ENCODE assay signal across 9 mouse cellular contexts in the genomic region with DNA sequence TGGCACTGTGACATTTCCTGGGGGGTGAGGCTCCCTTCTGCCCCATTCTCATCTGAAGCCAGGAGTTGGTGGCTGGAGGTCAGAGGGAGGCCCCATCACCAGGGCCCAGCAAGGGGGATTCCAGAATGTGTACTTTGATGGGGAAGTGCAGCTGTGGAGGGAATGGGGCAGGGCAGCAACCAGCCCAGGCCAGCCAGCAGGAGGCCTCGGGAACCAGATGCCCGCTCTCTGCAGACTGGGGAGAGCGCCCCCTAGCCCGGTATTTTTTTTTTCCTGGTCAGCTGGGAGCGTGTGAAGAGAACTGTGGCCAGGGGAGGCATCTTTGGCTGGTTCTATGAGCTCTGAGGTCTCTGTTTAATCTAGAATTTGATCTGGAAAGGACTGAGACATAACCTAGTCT. TPM values are rescaled to one million over a fixed set of nuclear protein-coding genes. Genes with fewer than 3 reads are reported as not detected.
DNase-seq lines count a peak whose midpoint lies in the region; TF ChIP-seq lines count a peak whose summit lies in the region.
"Had no signal": no experiment of that assay in that cellular context is flagged by ENCODE, and none has a peak within 500 bp of the region (broad histone marks: within the 10 kb centered on the region; RNA-seq: fewer than 3 reads in every experiment).

No protein-coding gene starts in this region.

- no peaks in the 10 kb centered on the region for H3K36me3 ChIP-seq in testis, adult 2 months (ENCODE audit: control insufficient read depth, insufficient read depth, low read length)
- H3K36me3 ChIP-seq: heart, embryonic 10.5 days had no signal

- H3K4me3 ChIP-seq in testis, adult 2 months (ENCODE audit: control insufficient read depth, low read depth, low read length), result no peak overlapping the region
- H3K4me3 ChIP-seq in bone marrow macrophage, adult 2 months (ENCODE audit: insufficient read depth, low read length), result no peak overlapping the region
- H3K4me3 ChIP-seq: heart, embryonic 10.5 days had no signal

- no peak overlapping the region; the same call in 1 of the 2 replicates for H3K27ac ChIP-seq in testis, adult 2 months (ENCODE audit: control insufficient read depth, insufficient read depth, low read depth, low read length)
- H3K27ac ChIP-seq in bone marrow macrophage, adult 2 months (ENCODE audit: insufficient read depth, low read depth, low read length), result peak overlapping the region; percentile 21
- H3K27ac ChIP-seq: heart, embryonic 10.5 days had no signal

- no peaks in the 10 kb centered on the region; the same call in 1 of the 2 replicates for H3K27me3 ChIP-seq in testis, adult 2 months (ENCODE audit: control insufficient read depth, insufficient read depth, low read length)

- peaks cover 14% of the 10 kb centered on the region for H3K4me1 ChIP-seq in testis, adult 2 months (ENCODE audit: control insufficient read depth, insufficient read depth, low read length)
- H3K4me1 ChIP-seq in bone marrow macrophage, adult 2 months (ENCODE audit: control insufficient read depth, insufficient read depth, low read length), result peaks cover 47% of the 10 kb centered on the region

- TF ChIP-seq CTCF in testis, adult 2 months (IDR thresholded peaks at IDR 0.05; ENCODE audit: control insufficient read depth, insufficient read depth, insufficient replicate concordance, low read depth, low read length), result 0 out of 2 replicates have a peak, but pooled peaks have one; percentile 3
- peak; percentile 75 for TF ChIP-seq CTCF in bone marrow macrophage, adult 2 months (IDR thresholded peaks at IDR 0.05; ENCODE audit: low read depth, low read length)

- DNase-seq in kidney, adult 9 months, result peak; percentile 21
- no peak for DNase-seq in kidney, postnatal 14 days
- DNase-seq in testis, postnatal 14 days (ENCODE audit: low spot score), result no peak
- DNase-seq in retina, postnatal 1 day, result peak; percentile 62
- DNase-seq in cerebellum, postnatal 36 days, result no peak

- TF ChIP-seq POLR2A in testis, adult 2 months (IDR thresholded peaks at IDR 0.05; ENCODE audit: control insufficient read depth, low read depth, low read length), result no peak
- TF ChIP-seq POLR2A in bone marrow macrophage, adult 2 months (IDR thresholded peaks at IDR 0.05; ENCODE audit: borderline replicate concordance, low read depth, low read length), result no peak

RNA-seq across cellular contexts. Expression of gene Wnt6, which starts 4.1 kb away (rescaled TPM):
- polyA plus RNA-seq in testis, adult 2 months (2012; rRNA removed), result 11.2 and 13.4 TPM in 2 replicates
- polyA plus RNA-seq in bone marrow macrophage, adult 2 months (2012; ENCODE audit: insufficient read depth, insufficient read length, missing spikeins), result 0.62 and 1.0 TPM in 2 replicates

RNA-seq across cellular contexts. Expression of gene Wnt10a, which starts 15.5 kb away (rescaled TPM):
- polyA plus RNA-seq in testis, adult 2 months (2012; rRNA removed), result 0.16 and 0.23 TPM in 2 replicates
- polyA plus RNA-seq in bone marrow macrophage, adult 2 months (2012; ENCODE audit: insufficient read depth, insufficient read length, missing spikeins), result not detected in 2 replicates

RNA-seq across cellular contexts. Expression of gene Prkag3, which starts 26.8 kb away (rescaled TPM):
- 0.44 and 0.53 TPM in 2 replicates for polyA plus RNA-seq in testis, adult 2 months (2012; rRNA removed)
- not detected in 2 replicates for polyA plus RNA-seq in bone marrow macrophage, adult 2 months (2012; ENCODE audit: insufficient read depth, insufficient read length, missing spikeins)
- polyA plus RNA-seq: midbrain, embryonic 11.5 days had no signal

Comparison
In these comparisons a context has a peak if more than half of its experiments do, and no peak if none do; other contexts are left out.
1. DNase-seq: peak in kidney, adult 9 months (single experiment) and retina, postnatal 1 day (single experiment); none in kidney, postnatal 14 days (single experiment), testis, postnatal 14 days (single experiment) and cerebellum, postnatal 36 days (0 of 2).